Mouse (Mus musculus): ENCODE data around the gene Dnmt3b. TPM values are rescaled to one million over a fixed set of nuclear protein-coding genes. Genes with fewer than 3 reads are reported as not detected.

Dnmt3b gene
- 15.0 and 16.6 TPM in 2 replicates for polyA plus RNA-seq (2014; fragmentation: Nextera tagmentation; extraction: Ambion mirVana)

GRCm38 (mm10) chr2:153649298-153650013 is at the start of gene Dnmt3b:
Gene Dnmt3b (plus strand): TSS chr2:153649450.
- Histone ChIP-seq H3K4me2 (ENCODE audit: low read depth, low read length) (peak within 1 kb of the TSS; percentile 95), H3K4me3 (ENCODE audit: low read depth, low read length) (peak within 1 kb of the TSS; percentile 76), H3K9ac (replicated peaks; ENCODE audit: low read length) (peak within 1 kb of the TSS; percentile 83), H3K9me3 (replicated peaks; ENCODE audit: control insufficient read depth, low read length) (no peaks in the 10 kb centered on the region), H3K36me3 (replicated peaks; ENCODE audit: control insufficient read depth, insufficient read depth, low read depth, low read length) (no peaks in the 10 kb centered on the region), H3K27ac (replicated peaks; ENCODE audit: low read depth, low read length) (no peak within 1 kb of the TSS; the same call in 1 of the 2 replicates), H3K27me3 (ENCODE audit: control insufficient read depth, insufficient read depth, low read length) (no peaks in the 10 kb centered on the region), H3K4me1 (ENCODE audit: control insufficient read depth, insufficient read depth, low read length) (peaks cover 2% of the 10 kb centered on the region)
- WGBS, result under 1% methylated on average over 91 of the region's 93 CpGs
- ATAC-seq (replicated peaks; ENCODE audit: insufficient number of reproducible peaks, low FRiP score, low TSS enrichment, low read depth) (peak; percentile 82), DNase-seq (ENCODE audit: low spot score) (peak; percentile 84)

GRCm38 (mm10) chr2:153600021-153600666 is 49.1 kb upstream of the Dnmt3b start:
- DNase-seq (ENCODE audit: low spot score), result peak; percentile 54
- H3K9me3 ChIP-seq (replicated peaks; ENCODE audit: control insufficient read depth, low read length), result no peaks in the 10 kb centered on the region
- ATAC-seq (replicated peaks; ENCODE audit: insufficient number of reproducible peaks, low FRiP score, low TSS enrichment, low read depth), result peak; percentile 57; the same call in 1 of the 2 replicates
- no peak overlapping the region for H3K4me2 ChIP-seq (ENCODE audit: low read depth, low read length)
- H3K4me1 ChIP-seq (ENCODE audit: control insufficient read depth, insufficient read depth, low read length), result no peaks in the 10 kb centered on the region
- no peak overlapping the region for H3K9ac ChIP-seq (replicated peaks; ENCODE audit: low read length)
- no peaks in the 10 kb centered on the region for H3K36me3 ChIP-seq (replicated peaks; ENCODE audit: control insufficient read depth, insufficient read depth, low read depth, low read length)
- H3K27me3 ChIP-seq (ENCODE audit: control insufficient read depth, insufficient read depth, low read length), result no peaks in the 10 kb centered on the region
- H3K27ac ChIP-seq (replicated peaks; ENCODE audit: low read depth, low read length), result no peak overlapping the region
- H3K4me3 ChIP-seq (ENCODE audit: low read depth, low read length), result no peak overlapping the region
- WGBS, result 62% methylated on average over 6 of the region's 6 CpGs

- 63% methylated on average over 15 of the region's 16 CpGs for WGBS
- H3K27ac ChIP-seq (replicated peaks; ENCODE audit: low read depth, low read length), result no peak overlapping the region
These were observed 48.3 kb upstream of the Dnmt3b start for GRCm38 (mm10) chr2:153600667-153601648.

GRCm38 (mm10) chr2:153603724-153604123 is 45.5 kb upstream of the Dnmt3b start:
- Histone ChIP-seq H3K36me3 (replicated peaks; ENCODE audit: control insufficient read depth, insufficient read depth, low read depth, low read length) (no peaks in the 10 kb centered on the region), H3K4me2 (ENCODE audit: low read depth, low read length) (no peak overlapping the region), H3K4me3 (ENCODE audit: low read depth, low read length) (no peak overlapping the region), H3K27ac (replicated peaks; ENCODE audit: low read depth, low read length) (no peak overlapping the region), H3K9ac (replicated peaks; ENCODE audit: low read length) (no peak overlapping the region), H3K4me1 (ENCODE audit: control insufficient read depth, insufficient read depth, low read length) (no peaks in the 10 kb centered on the region), H3K27me3 (ENCODE audit: control insufficient read depth, insufficient read depth, low read length) (no peaks in the 10 kb centered on the region), H3K9me3 (replicated peaks; ENCODE audit: control insufficient read depth, low read length) (no peaks in the 10 kb centered on the region)
- WGBS, result 33% methylated on average over 4 of the region's 4 CpGs
- ATAC-seq (replicated peaks; ENCODE audit: insufficient number of reproducible peaks, low FRiP score, low TSS enrichment, low read depth), result no peak
- no peak for DNase-seq (ENCODE audit: low spot score)

More at GRCm38 (mm10) chr2:153600667-153601648, 48.3 kb upstream of the Dnmt3b start:
- H3K4me2 ChIP-seq (ENCODE audit: low read depth, low read length), result no peak overlapping the region
- H3K27me3 ChIP-seq (ENCODE audit: control insufficient read depth, insufficient read depth, low read length), result no peaks in the 10 kb centered on the region
- H3K36me3 ChIP-seq (replicated peaks; ENCODE audit: control insufficient read depth, insufficient read depth, low read depth, low read length), result no peaks in the 10 kb centered on the region
- H3K9me3 ChIP-seq (replicated peaks; ENCODE audit: control insufficient read depth, low read length), result no peaks in the 10 kb centered on the region
- H3K4me3 ChIP-seq (ENCODE audit: low read depth, low read length), result no peak overlapping the region
- H3K9ac ChIP-seq (replicated peaks; ENCODE audit: low read length), result no peak overlapping the region
- no peak for DNase-seq (ENCODE audit: low spot score)
- no peak for ATAC-seq (replicated peaks; ENCODE audit: insufficient number of reproducible peaks, low FRiP score, low TSS enrichment, low read depth)
- H3K4me1 ChIP-seq (ENCODE audit: control insufficient read depth, insufficient read depth, low read length), result no peaks in the 10 kb centered on the region

- no peaks in the 10 kb centered on the region for H3K27me3 ChIP-seq (ENCODE audit: control insufficient read depth, insufficient read depth, low read length)
These were observed 42.8 kb upstream of the Dnmt3b start for GRCm38 (mm10) chr2:153606421-153606820.

GRCm38 (mm10) chr2:153607870-153608515 is 41.3 kb upstream of the Dnmt3b start:
- ATAC-seq (replicated peaks; ENCODE audit: insufficient number of reproducible peaks, low FRiP score, low TSS enrichment, low read depth) (no peak), DNase-seq (ENCODE audit: low spot score) (no peak)
- H3K4me2 ChIP-seq (ENCODE audit: low read depth, low read length), result no peak overlapping the region
- H3K9ac ChIP-seq (replicated peaks; ENCODE audit: low read length), result no peak overlapping the region
- H3K4me3 ChIP-seq (ENCODE audit: low read depth, low read length), result no peak overlapping the region
- WGBS, result 85% methylated on average over 13 of the region's 13 CpGs
- no peaks in the 10 kb centered on the region for H3K36me3 ChIP-seq (replicated peaks; ENCODE audit: control insufficient read depth, insufficient read depth, low read depth, low read length)
- H3K4me1 ChIP-seq (ENCODE audit: control insufficient read depth, insufficient read depth, low read length), result no peaks in the 10 kb centered on the region
- no peak overlapping the region for H3K27ac ChIP-seq (replicated peaks; ENCODE audit: low read depth, low read length)
- no peaks in the 10 kb centered on the region for H3K27me3 ChIP-seq (ENCODE audit: control insufficient read depth, insufficient read depth, low read length)
- H3K9me3 ChIP-seq (replicated peaks; ENCODE audit: control insufficient read depth, low read length), result no peaks in the 10 kb centered on the region

More at GRCm38 (mm10) chr2:153606421-153606820, 42.8 kb upstream of the Dnmt3b start:
- no peaks in the 10 kb centered on the region for H3K36me3 ChIP-seq (replicated peaks; ENCODE audit: control insufficient read depth, insufficient read depth, low read depth, low read length)
- H3K27ac ChIP-seq (replicated peaks; ENCODE audit: low read depth, low read length), result no peak overlapping the region
- 80% methylated on average over 3 of the region's 3 CpGs for WGBS
- no peak overlapping the region for H3K4me2 ChIP-seq (ENCODE audit: low read depth, low read length)
- H3K4me3 ChIP-seq (ENCODE audit: low read depth, low read length), result no peak overlapping the region
- no peaks in the 10 kb centered on the region for H3K9me3 ChIP-seq (replicated peaks; ENCODE audit: control insufficient read depth, low read length)
- H3K4me1 ChIP-seq (ENCODE audit: control insufficient read depth, insufficient read depth, low read length), result no peaks in the 10 kb centered on the region
- H3K9ac ChIP-seq (replicated peaks; ENCODE audit: low read length), result no peak overlapping the region
- no peak for DNase-seq (ENCODE audit: low spot score)
- no peak for ATAC-seq (replicated peaks; ENCODE audit: insufficient number of reproducible peaks, low FRiP score, low TSS enrichment, low read depth)

GRCm38 (mm10) chr2:153609058-153609457 is 40.2 kb upstream of the Dnmt3b start:
- WGBS, result 71% methylated on average over 8 of the region's 8 CpGs

More at GRCm38 (mm10) chr2:153609058-153609457, 40.2 kb upstream of the Dnmt3b start:
- no peak overlapping the region for H3K4me3 ChIP-seq (ENCODE audit: low read depth, low read length)
- H3K36me3 ChIP-seq (replicated peaks; ENCODE audit: control insufficient read depth, insufficient read depth, low read depth, low read length), result no peaks in the 10 kb centered on the region
- no peaks in the 10 kb centered on the region for H3K4me1 ChIP-seq (ENCODE audit: control insufficient read depth, insufficient read depth, low read length)
- H3K9ac ChIP-seq (replicated peaks; ENCODE audit: low read length), result no peak overlapping the region
- ATAC-seq (replicated peaks; ENCODE audit: insufficient number of reproducible peaks, low FRiP score, low TSS enrichment, low read depth) (no peak), DNase-seq (ENCODE audit: low spot score) (no peak)
- no peaks in the 10 kb centered on the region for H3K27me3 ChIP-seq (ENCODE audit: control insufficient read depth, insufficient read depth, low read length)
- H3K27ac ChIP-seq (replicated peaks; ENCODE audit: low read depth, low read length), result no peak overlapping the region
- H3K4me2 ChIP-seq (ENCODE audit: low read depth, low read length), result no peak overlapping the region
- no peaks in the 10 kb centered on the region for H3K9me3 ChIP-seq (replicated peaks; ENCODE audit: control insufficient read depth, low read length)

Data from embryonic facial prominence, embryonic 11.5 days (tissue).